Mouse (Mus musculus) lung, postnatal 14 days (tissue): ENCODE results near the gene Olfr1287.

ENCODE experiments used
- DNase-seq: peaks from one replicate; pipeline ENCODE4 v3.0.0; 2021

The Olfr1287 gene

GRCm38 (mm10) chr2:111448842-111449241 is at the start of gene Olfr1287:
Olfr1287 (plus strand) TSS chr2:111449142.
- DNase-seq, result no peak

- no peak for DNase-seq
Observed at GRCm38 (mm10) chr2:111422931-111423330, 26.0 kb upstream of the Olfr1287 start, which contains the start of gene Olfr1286. Olfr1286 (minus strand) TSS chr2:111423115.

- no peak for DNase-seq
Observed at GRCm38 (mm10) chr2:111473801-111474200, 24.9 kb downstream of the Olfr1287 start, which contains the start of gene Olfr1288. Olfr1288 (plus strand) TSS chr2:111474101.

- no peak for DNase-seq
Observed at GRCm38 (mm10) chr2:111480519-111480918, 31.6 kb downstream of the Olfr1287 start, which contains the start of gene Olfr1289. Olfr1289 (plus strand) TSS chr2:111480819.

GRCm38 (mm10) chr2:111493729-111494128 is 44.8 kb downstream of the Olfr1287 start, which contains the start of gene Olfr1290:
Olfr1290 (minus strand) TSS chr2:111493829.
- DNase-seq, result no peak

GRCm38 (mm10) chr2:111496880-111497279 is 47.9 kb downstream of the Olfr1287 start, which contains the start of gene Olfr1291-ps1:
Olfr1291-ps1 (plus strand) TSS chr2:111497180.
- DNase-seq, result no peak
